Mouse (Mus musculus) brown adipose tissue, adult 24 weeks (tissue): Measurements from ENCODE around the gene Npcd. TPM values are rescaled to one million over a fixed set of nuclear protein-coding genes. Genes with fewer than 3 reads are reported as not detected.

ENCODE experiments used
- H3K27ac ChIP-seq: fragments of 200-500 bp; replicated peaks from 2 replicates; pipeline ENCODE4 v1.5.1; 2012; ENCODE audit warnings: low read depth, mild to moderate bottlenecking, low read length
- H3K4me1 ChIP-seq: fragments of 200-500 bp; 2 replicates; pipeline ENCODE4 v1.6.1; 2012; ENCODE audit warnings: low read length, mixed read lengths; ENCODE audit not compliant: control insufficient read depth, insufficient read depth, insufficient read length
- H3K4me3 ChIP-seq: fragments of 200-500 bp; 2 replicates; pipeline ENCODE4 v1.5.1; 2012; ENCODE audit warnings: low read depth, mild to moderate bottlenecking, low read length, moderate library complexity; ENCODE audit not compliant: insufficient read depth
- polyA plus RNA-seq: library from polyadenylated mRNA; stranded (reverse); fragments of >200 nt; gene quantifications from 2 replicates; pipeline ENCODE4 v1.2.4, GENCODE M21; 2012; ENCODE audit not compliant: missing spikeins, insufficient read depth, insufficient read length

Gene Npcd
- polyA plus RNA-seq, 1 experiment: not detected

DNA sequence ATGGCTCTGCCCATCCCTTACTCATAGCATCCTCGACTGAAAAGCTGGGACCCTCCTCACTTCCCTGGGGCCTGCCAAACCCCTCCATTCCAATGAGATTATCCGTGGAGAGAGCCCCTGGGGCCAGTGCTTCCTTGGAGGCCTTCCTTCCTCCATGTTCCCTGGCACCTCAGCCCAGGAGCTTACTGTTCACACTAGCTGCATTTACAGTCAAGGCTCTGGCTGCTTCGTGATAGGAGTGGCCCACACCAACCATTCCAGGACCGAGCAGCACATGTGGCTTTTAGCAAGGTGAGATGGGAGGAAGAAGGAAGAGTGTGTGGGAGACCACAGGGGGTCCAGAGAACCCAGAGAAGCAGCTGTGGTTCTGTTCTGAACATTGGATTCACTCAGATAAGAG lies 80.2 kb downstream of the Npcd start:
- Histone ChIP-seq H3K4me1 (no peaks in the 10 kb centered on the region), H3K4me3 (no peak overlapping the region), H3K27ac (no peak overlapping the region)

DNA sequence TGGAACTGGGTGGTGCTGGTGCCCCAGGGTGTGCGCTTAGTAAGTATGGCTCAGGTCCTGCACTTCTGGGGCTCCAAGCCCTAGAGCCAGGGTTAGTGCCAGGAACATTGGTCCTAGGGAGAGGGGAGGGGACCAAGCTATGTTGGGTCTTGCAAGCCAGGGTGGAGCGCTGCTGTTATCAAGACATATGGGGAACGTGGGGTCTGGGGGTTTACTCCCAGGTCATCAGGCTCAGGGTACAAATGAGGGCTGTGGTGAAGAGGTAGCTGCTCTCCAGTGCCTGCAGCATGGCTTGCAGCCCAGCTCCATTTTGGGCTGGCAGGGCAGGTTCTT lies 80.7 kb downstream of the Npcd start:
- no peak overlapping the region for H3K4me3 ChIP-seq
- no peak overlapping the region for H3K27ac ChIP-seq
- no peaks in the 10 kb centered on the region for H3K4me1 ChIP-seq

DNA sequence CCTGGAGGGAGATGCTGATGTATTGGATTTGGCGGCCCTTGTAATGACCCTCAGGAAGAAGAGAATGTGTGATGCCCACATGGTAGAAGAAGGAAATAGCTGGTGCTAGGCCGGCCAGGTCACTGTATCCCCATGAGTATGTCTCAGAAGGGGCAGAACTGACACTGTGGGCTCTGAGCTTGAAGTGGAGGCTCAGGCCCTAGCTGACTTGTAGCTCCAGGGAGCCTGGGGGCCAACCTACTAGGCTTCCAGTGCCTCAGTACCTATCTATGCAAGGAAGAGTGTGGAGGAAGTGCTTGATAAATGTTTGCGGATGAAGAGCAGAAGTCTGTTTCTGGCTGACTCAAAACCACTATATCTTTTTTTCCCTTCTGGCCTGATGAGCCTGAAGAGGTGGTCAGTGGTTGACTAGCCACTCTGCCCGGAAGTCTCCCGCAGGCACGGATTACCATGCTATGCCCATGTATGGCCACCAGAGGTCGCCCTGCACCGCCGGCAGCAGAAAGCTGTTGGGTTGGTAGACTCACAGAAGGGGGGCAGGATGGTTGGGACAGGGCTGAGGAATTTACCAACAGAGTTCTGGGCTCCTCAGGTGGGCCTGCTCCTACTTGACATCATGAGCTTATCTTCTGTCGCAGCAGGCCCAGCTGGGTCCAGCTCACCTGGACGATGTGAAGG lies 81.2 kb downstream of the Npcd start:
- H3K27ac ChIP-seq: no peak overlapping the region
- no peak overlapping the region for H3K4me3 ChIP-seq
- H3K4me1 ChIP-seq: no peaks in the 10 kb centered on the region

DNA sequence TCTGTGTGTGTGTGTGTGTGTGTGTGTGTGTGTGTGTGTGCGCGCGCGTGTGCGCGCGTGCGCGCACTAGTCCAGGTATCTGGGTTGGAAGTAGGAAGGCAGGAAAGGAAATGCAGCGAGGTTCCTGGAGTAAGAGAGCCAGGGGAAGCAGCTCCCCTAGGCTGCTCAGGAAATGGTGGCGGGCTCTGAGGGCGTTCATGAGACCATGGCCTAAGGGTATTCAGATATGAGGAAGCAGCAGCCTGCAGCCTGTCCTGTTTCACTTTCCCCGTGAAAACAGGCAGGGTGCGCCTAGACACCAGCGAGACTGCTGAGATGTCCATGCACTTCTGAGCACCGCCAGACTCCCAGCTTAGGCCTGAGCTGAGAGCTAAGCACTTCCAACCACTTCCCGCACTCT lies 82.3 kb downstream of the Npcd start:
- H3K27ac ChIP-seq: peak overlapping the region; percentile 46; the same call in 1 of the 2 replicates
- H3K4me3 ChIP-seq: no peak overlapping the region
- H3K4me1 ChIP-seq: no peaks in the 10 kb centered on the region

DNA sequence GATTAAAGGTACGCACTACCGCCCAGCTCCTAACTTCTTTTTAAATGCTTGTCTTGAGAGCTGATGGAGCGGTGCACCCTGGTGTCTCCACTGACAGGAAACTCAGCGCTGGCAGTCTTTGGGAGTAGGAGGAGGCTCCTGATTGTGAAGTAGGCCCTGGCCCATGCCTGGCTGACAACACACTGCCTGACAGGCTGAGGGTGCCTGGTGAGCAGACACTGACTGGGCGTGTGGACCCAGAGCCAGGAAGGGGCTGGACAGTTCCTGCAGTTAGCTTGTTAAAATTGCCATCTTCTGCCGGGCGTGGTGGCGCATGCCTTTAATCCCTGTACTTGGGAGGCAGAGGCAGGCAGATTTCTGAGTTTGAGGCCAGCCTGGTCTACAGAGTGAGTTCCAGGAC lies 83.8 kb downstream of the Npcd start:
- Histone ChIP-seq H3K27ac (no peak overlapping the region), H3K4me1 (no peaks in the 10 kb centered on the region), H3K4me3 (no peak overlapping the region)

DNA sequence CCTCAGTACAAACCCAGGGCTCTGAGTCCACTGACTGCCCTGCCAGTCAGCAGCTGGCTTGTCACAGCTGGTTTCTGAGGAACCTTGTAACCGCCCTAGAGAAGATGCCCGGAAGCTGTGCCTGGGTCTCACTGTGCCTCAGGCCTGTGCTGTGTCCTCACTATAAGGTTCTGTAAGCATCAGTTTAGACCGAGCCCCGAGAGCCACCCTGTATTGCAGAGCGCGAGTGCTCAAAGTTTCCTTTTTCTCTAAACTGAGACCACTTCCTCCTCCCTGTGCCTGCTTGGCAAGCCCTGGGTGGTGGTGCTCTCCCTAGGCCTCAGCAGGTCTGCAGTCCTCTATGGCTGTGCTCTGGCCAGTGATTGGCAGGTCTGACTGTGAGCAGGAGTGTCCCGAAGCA lies 84.9 kb downstream of the Npcd start:
- Histone ChIP-seq H3K27ac (no peak overlapping the region), H3K4me3 (no peak overlapping the region), H3K4me1 (no peaks in the 10 kb centered on the region)

DNA sequence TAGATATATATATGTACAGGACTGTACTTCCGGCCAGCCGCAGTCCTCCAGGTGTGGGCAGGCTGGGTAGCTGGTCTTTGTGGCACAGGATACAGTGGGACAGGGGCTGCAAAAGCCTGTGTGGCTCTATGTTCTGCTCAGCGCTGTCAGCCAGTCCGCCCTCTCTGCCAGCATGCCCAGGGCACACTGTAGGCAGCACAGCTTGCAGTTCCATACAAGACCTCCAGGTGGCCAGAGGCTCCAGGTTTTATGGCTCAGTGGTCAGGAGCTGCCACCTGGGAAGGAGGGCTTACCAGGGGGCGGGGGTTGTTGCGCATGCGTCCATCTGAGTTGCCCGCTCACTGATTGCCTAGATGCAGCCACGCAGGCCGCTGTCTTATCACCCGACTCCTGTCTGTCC lies 86.0 kb downstream of the Npcd start:
- H3K27ac ChIP-seq: no peak overlapping the region
- no peak overlapping the region for H3K4me3 ChIP-seq
- no peaks in the 10 kb centered on the region for H3K4me1 ChIP-seq

DNA sequence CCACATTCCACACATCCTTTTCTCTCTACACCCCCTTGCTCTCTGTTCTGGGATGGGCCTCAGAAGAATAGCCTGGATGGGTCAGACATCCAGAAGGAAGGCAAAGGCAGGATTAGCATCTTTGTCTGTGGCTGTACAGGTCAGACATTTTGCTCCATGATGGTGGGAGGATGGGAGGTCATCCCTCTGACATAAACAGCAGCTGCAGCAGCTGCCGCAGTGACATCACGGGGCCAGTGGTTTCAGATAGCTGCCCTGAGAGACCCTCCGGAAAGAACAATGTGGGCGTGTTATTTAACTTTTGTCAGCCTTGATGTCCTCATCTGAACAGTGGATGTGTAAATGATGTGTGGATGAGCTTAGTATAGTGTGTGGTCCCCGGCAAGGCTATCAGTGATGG lies 88.2 kb downstream of the Npcd start:
- Histone ChIP-seq H3K4me3 (no peak overlapping the region), H3K4me1 (peaks cover 5% of the 10 kb centered on the region; the same call in 1 of the 2 replicates), H3K27ac (no peak overlapping the region)

DNA sequence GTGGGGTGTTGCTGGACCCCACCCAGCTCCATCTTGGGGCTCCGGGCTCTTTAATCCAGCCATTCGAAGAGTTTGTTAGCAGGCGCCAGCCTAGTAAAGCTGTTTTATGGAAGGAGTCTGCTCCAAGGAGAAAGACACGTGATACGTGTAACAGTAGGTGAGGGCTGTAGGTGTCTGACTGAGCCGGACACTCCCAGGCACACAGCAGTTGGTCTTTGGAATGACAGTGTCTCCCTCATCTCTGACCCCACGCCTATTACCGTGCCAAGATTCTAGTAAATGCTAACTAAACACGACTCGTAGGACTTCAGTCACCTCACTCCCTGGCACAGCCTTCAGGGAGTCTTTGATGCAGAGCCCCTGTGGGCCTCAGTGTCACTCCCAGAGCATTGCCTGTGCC lies 88.7 kb downstream of the Npcd start:
- H3K27ac ChIP-seq: no peak overlapping the region
- no peak overlapping the region for H3K4me3 ChIP-seq
- peaks cover 8% of the 10 kb centered on the region; the same call in 1 of the 2 replicates for H3K4me1 ChIP-seq

DNA sequence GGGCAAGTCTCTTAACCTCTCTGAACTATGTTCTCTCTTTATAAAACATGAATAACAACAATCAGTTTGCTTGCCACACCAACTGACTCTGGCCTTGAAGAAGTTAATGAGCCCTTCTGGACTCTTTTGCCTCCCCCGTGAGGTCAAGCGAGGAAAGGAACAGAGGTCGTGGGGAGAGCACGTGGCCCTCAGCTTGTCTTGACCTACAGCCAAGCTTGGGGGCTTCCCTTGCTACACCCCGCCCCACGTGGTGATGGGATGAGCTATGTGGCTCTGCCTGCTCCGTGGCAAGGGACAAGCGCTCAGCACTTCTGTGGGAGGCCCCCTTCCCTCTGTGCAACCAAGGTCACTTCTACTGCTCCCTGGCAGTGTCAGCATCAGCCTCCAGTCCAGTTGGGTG lies 89.3 kb downstream of the Npcd start:
- no peak overlapping the region for H3K27ac ChIP-seq
- peaks cover 11% of the 10 kb centered on the region; the same call in 1 of the 2 replicates for H3K4me1 ChIP-seq
- no peak overlapping the region for H3K4me3 ChIP-seq

DNA sequence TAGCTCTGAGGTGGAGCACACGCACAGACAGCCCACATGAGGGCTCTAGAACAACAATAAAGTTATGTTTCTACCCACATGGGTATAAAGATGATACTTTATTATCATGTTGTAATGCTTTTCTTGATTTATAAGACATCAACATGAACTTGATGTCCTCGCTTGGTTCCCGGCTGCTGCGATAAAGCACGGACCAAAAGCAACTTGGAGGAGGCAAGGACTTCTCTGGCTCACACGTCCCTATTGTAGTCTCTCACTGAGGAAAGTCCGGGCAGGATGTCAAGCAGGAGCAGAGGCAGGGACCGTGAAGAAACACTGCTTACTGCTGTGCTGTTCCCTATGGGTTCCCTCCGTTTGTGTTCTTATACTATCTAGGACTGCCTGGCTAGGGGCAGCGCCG lies 90.0 kb downstream of the Npcd start:
- peaks cover 17% of the 10 kb centered on the region for H3K4me1 ChIP-seq
- no peak overlapping the region for H3K27ac ChIP-seq
- H3K4me3 ChIP-seq: no peak overlapping the region

DNA sequence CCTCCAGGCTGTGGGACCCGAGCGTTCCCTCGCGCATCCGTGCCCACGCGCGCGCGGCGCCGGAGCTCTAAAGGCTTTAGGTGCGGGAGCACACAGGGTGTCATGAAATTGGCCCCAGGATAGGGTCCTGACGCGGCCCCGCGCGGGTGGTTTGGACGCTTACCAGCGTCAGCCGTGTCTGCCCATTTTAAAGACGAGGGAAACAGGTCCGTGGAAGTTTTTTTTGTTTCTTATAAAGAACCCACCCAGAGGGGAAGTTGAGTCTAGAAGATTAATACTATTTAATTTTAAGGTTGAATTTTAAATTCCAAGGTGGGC lies 91.4 kb downstream of the Npcd start:
- Histone ChIP-seq H3K4me1 (peaks cover 17% of the 10 kb centered on the region), H3K27ac (no peak overlapping the region), H3K4me3 (peak overlapping the region; percentile 91)

DNA sequence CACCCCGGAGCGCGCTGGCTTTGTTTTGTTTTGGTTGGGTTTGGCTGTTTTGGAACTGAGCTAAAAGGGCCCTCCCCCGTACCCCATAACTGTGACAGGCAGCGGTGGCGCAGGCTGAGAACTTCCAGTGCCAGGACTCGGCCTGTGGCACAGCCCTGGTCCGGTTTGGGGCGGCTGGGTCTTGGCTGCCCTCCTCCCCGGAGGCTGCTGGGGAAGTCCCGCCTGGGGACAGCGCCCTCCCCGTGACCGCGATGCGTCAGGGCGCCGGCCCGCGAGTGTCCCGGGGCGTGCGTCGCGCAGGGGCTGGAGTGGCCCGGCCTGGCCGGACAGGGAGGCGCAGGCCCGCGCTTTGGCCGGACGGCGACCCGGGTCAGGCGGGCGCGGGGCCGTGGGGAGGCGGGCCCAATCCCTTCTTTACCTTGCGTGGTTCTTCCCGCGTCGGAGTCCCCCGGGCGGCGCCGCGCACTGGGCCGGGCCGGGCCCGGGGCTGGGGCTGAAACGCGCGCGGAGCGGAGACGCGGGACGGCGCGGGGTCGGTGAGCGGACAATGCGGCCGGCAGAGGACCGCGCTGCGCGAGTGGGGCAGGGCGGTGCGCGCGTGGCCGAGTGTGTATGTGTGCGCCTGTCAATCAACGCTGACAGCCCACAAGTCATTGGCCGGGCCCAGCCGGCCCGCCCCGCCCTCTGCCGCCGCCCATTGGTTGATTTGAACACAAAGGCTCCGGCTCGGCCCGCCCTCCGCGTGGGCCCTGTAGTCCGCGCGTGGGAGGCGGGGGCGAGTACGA lies 91.9 kb downstream of the Npcd start, which contains the start of gene Sun2:
Gene Sun2 (minus strand): TSS at position 616 of the 785 bp plus-strand sequence.
- peaks cover 17% of the 10 kb centered on the region for H3K4me1 ChIP-seq
- peak within 1 kb of the TSS; percentile 91 for H3K4me3 ChIP-seq
- peak within 1 kb of the TSS; percentile 89 for H3K27ac ChIP-seq

DNA sequence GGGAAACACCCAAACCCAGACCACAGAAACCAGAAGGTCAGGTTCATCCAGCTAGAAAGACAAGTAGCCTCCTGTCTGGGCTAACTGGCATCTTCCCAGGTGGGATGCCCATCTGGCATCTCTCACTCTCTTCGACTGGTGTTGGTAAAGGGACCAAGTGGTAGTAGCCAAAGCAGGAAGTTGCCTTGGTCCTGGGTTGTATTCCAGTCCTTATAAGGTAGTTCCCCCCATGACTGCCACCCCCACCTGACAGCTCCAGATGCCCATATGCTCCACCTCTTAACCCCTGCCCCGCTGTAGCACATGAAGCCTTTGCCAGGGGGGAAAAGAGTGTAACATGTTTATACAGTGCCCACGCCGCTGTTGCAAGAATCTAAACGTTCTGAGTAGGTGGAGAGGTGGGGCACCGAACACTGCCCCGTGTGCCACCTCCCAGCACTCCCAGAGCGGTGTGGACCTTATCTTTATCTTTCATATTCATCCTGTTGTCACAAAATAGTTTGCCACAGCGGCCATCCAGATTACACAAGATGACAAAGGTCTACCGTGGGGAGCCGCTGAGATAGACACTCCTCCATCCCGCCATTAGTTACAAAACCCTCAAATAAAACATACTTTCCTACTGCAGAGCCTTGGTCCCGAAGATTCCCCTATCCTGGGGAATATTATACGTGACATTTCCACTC lies 92.7 kb downstream of the Npcd start:
- Histone ChIP-seq H3K4me3 (peak overlapping the region; percentile 91), H3K4me1 (peaks cover 17% of the 10 kb centered on the region), H3K27ac (peak overlapping the region; percentile 89)

DNA sequence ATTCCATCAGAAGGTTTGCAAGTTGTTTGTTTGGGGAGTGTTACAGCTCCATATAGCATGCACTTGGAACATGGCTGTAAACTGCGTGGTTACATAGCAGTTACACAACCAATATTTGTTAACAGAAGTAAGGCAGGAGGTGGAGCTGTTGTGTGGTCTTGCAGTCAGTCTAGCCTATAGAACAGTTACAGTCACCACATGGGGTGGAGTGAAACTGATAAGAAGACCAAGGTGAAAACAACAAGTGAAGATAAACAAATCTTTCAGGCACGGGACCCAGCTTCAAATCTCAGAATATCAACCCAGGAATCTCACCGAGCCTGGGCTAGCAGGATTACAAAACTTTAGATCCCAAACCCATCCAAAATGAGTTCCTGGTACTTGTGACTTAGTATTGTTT lies 93.3 kb downstream of the Npcd start:
- Histone ChIP-seq H3K4me3 (peak overlapping the region; percentile 91), H3K27ac (no peak overlapping the region), H3K4me1 (peaks cover 17% of the 10 kb centered on the region)
